Mouse (Mus musculus) stomach, postnatal 0 days (tissue): Measurements from ENCODE around the gene Galc. TPM values are rescaled to one million over a fixed set of nuclear protein-coding genes. Genes with fewer than 3 reads are reported as not detected.

ENCODE experiments used
- ATAC-seq: fragments of 200-750 bp; cut with Nextera tagmentation; 2 replicates; pipeline ENCODE4 v1.8.0; 2017; ENCODE audit not compliant: low FRiP score, low TSS enrichment
- DNase-seq: peaks from one replicate; pipeline ENCODE4 v3.0.0-alpha.2; 2016; ENCODE audit warnings: low spot score
- H3K27ac ChIP-seq: fragments of 300-500 bp; sonication (generic); replicated peaks from 2 replicates; pipeline ENCODE4 v1.5.1; 2014; ENCODE audit warnings: mild to moderate bottlenecking, control low read depth
- H3K27me3 ChIP-seq: fragments of 300-500 bp; sonication (generic); 2 replicates; pipeline ENCODE4 v1.6.1; 2014; ENCODE audit warnings: low read length; ENCODE audit not compliant: control insufficient read depth, insufficient read depth
- H3K36me3 ChIP-seq: fragments of 300-500 bp; sonication (generic); 2 replicates; pipeline ENCODE4 v1.6.1; 2014; ENCODE audit warnings: low read length, mixed read lengths; ENCODE audit not compliant: control insufficient read depth, insufficient read depth
- H3K4me1 ChIP-seq: fragments of 300-500 bp; sonication (generic); replicated peaks from 2 replicates; pipeline ENCODE4 v1.6.1; 2014; ENCODE audit warnings: antibody characterized with exemption; ENCODE audit not compliant: control insufficient read depth, insufficient read depth
- H3K4me2 ChIP-seq: fragments of 300-500 bp; sonication (generic); replicated peaks from 2 replicates; pipeline ENCODE4 v1.6.1; 2014; ENCODE audit warnings: low read depth, mild to moderate bottlenecking, control low read depth, moderate library complexity
- H3K4me3 ChIP-seq: fragments of 300-500 bp; sonication (generic); 2 replicates; pipeline ENCODE4 v1.5.1; 2014; ENCODE audit warnings: low read depth, low read length, control low read depth
- H3K9ac ChIP-seq: fragments of 300-500 bp; sonication (generic); 2 replicates; pipeline ENCODE4 v1.6.1; 2014; ENCODE audit warnings: mild to moderate bottlenecking, low read length, control low read depth, mixed read lengths
- H3K9me3 ChIP-seq: fragments of 300-500 bp; sonication (generic); 2 replicates; pipeline ENCODE4 v1.6.1; 2016; ENCODE audit warnings: low read length; ENCODE audit not compliant: control insufficient read depth
- CTCF ChIP-seq: IDR thresholded peaks from 2 replicates; pipeline ENCODE4 v1.5.1; 2016; ENCODE audit warnings: antibody characterized with exemption, low read depth, mild to moderate bottlenecking, moderate library complexity
- EP300 ChIP-seq: optimal IDR thresholded peaks from 2 replicates; pipeline ENCODE3; 2016; ENCODE audit warnings: antibody characterized with exemption
- WGBS: fragments of 180-500 bp; shearing (Covaris S2); extraction: QIAGEN DNeasy Blood & Tissue Kit; methylation state at CpG from one replicate; pipeline ENCODE4 v1.1.7; 2014; 5-methylcytosine and 5-hydroxymethylcytosine counted together
- polyA plus RNA-seq: library from polyadenylated mRNA; unstranded; fragments of >200 nt; fragmentation: Nextera tagmentation; extraction: Ambion mirVana; gene quantifications from 2 replicates; pipeline ENCODE4 v1.2.1, GENCODE M21; 2015

The Galc gene
- polyA plus RNA-seq, 1 experiment from 2014 or later: 4.1 TPM

DNA sequence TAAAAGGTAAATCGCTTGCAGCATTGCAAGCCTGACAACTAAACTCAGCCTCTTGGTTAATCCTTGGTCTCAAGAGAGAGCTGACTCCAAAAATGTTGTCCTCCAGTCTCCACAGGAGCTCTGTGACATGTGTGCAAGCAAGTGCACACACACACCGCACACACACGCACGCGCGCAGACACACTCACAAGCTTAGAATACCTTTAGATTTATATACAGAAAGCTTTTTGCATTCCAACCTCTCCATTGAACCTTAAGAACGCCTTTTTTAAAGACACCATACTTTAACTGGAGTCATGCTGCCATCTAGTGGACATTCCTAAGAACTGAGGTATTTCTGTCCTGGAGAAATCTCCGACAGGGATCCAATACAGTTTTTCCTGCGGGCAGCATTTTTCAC lies 77.5 kb downstream of the Galc start:
- WGBS: 8% methylated on average over 9 of the region's 9 CpGs
- TF ChIP-seq CTCF (peak; percentile 87), EP300 (no peak)
- no peak for ATAC-seq

DNA sequence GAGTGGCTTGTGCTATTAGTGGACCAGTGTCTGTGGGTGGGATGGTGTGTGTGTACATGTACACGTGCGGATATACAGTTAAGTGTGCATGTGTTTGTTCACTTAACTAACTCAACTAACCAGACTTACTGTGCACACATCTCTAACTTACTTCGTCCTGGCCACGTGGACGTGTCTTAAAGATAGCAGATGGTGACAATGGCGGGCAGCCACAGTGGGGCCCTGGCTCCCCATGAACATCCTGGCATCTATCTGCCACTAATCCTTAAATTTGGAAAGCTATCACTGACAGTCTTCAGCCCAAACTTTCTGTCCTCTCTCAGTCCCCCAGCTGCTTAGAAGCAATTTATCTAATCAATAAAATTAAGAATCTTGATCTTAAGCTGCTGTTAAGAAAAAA lies 78.5 kb downstream of the Galc start:
- DNase-seq (no peak), ATAC-seq (no peak)
- H3K4me2 ChIP-seq: no peak overlapping the region
- H3K9ac ChIP-seq: no peak overlapping the region
- no peaks in the 10 kb centered on the region for H3K9me3 ChIP-seq
- no peak for TF ChIP-seq CTCF
- no peak for TF ChIP-seq EP300
- no peaks in the 10 kb centered on the region for H3K27me3 ChIP-seq
- H3K27ac ChIP-seq: no peak overlapping the region
- H3K36me3 ChIP-seq: no peaks in the 10 kb centered on the region
- H3K4me1 ChIP-seq: no peaks in the 10 kb centered on the region
- no peak overlapping the region for H3K4me3 ChIP-seq
- WGBS: 80% methylated on average over 6 of the region's 6 CpGs

More for the DNA sequence above, 77.5 kb downstream of the Galc start:
- H3K9ac ChIP-seq: no peak overlapping the region
- no peaks in the 10 kb centered on the region for H3K27me3 ChIP-seq
- H3K4me3 ChIP-seq: no peak overlapping the region
- DNase-seq: peak; percentile 16
- H3K9me3 ChIP-seq: no peaks in the 10 kb centered on the region
- H3K4me2 ChIP-seq: 0 out of 2 replicates have a peak overlapping the region, but pooled peaks have one; percentile 29
- no peaks in the 10 kb centered on the region for H3K36me3 ChIP-seq
- H3K4me1 ChIP-seq: no peaks in the 10 kb centered on the region
- no peak overlapping the region for H3K27ac ChIP-seq

DNA sequence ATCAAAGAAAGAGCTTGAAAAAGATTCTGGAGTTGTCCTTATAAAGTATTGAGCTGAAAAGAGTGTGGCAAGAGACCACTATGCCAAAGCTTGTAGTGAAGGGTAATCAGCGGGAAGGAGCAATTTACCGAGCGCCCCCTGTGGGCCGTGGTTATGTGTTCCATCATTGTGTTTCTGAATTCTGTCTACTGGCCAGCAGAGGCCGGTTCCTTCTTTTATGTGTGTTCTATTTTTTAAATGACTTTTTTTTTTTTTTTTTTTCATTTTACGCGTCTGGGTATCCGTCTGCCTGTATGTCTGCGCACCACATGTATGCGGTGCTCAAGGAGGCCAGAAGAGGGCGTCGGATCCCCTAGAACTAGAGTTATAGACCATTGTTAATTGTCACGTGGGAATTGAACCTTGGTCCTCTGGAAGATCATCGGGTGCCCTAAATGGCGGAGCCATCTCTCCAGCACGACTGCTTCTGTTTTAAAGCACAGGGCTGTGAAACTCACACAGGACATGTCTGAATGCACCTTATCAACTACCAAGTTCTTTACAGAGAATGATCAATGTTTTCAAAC lies 78.9 kb downstream of the Galc start:
- Histone ChIP-seq H3K4me3 (no peak overlapping the region), H3K9me3 (no peaks in the 10 kb centered on the region), H3K36me3 (no peaks in the 10 kb centered on the region), H3K4me1 (no peaks in the 10 kb centered on the region), H3K9ac (no peak overlapping the region), H3K27ac (no peak overlapping the region), H3K27me3 (no peaks in the 10 kb centered on the region), H3K4me2 (no peak overlapping the region)
- ATAC-seq (no peak), DNase-seq (no peak)
- 92% methylated on average over 16 of the region's 16 CpGs for WGBS
- TF ChIP-seq EP300 (no peak), CTCF (no peak)

DNA sequence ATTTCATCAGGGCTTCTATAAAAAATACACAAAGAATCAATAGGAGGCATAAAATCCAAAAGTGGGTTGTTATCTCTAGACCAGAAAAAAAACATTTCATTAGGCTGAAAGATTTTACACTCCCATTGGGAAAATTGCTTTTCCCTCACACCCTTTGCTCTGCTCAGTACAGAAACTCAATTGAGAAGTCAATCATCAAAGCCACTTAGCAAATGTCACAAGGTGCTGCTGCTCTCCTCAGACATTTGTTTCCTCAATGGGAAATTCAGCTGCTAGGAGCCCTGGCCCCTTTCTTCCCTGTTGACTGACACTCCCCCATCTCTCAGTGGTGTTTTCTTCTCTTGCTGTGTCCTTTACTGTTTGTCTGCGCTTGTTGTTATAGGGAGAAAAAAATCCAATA lies 79.8 kb downstream of the Galc start:
- ATAC-seq (no peak), DNase-seq (no peak)
- H3K9me3 ChIP-seq: no peaks in the 10 kb centered on the region
- TF ChIP-seq EP300 (no peak), CTCF (no peak)
- H3K4me3 ChIP-seq: no peak overlapping the region
- no peaks in the 10 kb centered on the region for H3K36me3 ChIP-seq
- H3K27ac ChIP-seq: no peak overlapping the region
- 79% methylated on average over 1 of the region's 1 CpGs for WGBS
- no peak overlapping the region for H3K9ac ChIP-seq
- no peaks in the 10 kb centered on the region for H3K4me1 ChIP-seq
- H3K4me2 ChIP-seq: no peak overlapping the region
- H3K27me3 ChIP-seq: no peaks in the 10 kb centered on the region

DNA sequence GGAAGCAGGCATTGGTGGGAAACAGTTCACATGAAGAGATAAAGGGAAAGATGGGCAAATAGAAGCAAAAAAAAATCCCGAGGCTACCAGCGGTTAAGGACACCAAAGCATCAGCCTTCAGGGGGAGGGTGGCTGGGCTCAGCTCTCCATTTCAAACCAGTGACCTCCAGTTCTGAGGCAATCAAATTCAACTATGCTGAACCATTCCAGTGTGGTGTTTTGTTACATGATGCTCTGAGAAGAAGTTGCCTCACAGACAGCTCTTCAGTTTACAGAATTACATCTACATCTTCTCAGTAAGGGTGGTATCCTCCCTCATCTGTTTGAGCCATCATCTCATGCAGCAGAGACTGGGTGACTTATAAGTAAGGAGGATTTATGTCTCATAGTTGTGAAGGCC lies 82.6 kb downstream of the Galc start:
- no peaks in the 10 kb centered on the region for H3K9me3 ChIP-seq
- 95% methylated on average over 2 of the region's 2 CpGs for WGBS
- ATAC-seq (no peak), DNase-seq (no peak)
- no peaks in the 10 kb centered on the region for H3K4me1 ChIP-seq
- H3K36me3 ChIP-seq: no peaks in the 10 kb centered on the region
- no peak overlapping the region for H3K9ac ChIP-seq
- TF ChIP-seq CTCF (no peak), EP300 (no peak)
- H3K27me3 ChIP-seq: no peaks in the 10 kb centered on the region
- no peak overlapping the region for H3K27ac ChIP-seq
- H3K4me2 ChIP-seq: no peak overlapping the region
- no peak overlapping the region for H3K4me3 ChIP-seq

DNA sequence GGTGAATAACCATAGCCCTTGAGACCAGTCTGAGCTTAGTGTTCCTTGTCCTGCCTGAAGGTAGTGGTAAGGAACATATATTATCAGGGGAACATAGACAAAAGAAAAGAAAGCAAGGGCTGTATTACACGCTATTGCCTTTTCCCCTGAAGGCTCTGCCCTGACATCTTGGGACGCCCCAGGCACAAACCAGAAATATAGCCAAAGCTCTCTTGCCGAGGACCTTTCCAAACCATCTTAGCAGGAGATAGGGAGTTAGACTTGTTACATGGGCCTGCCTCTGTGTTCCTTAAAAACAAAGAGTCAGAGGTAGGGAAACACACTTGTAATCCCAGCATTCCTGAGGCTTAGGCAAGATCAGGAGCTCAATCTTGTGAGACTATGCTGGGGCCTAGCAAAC lies 97.4 kb downstream of the Galc start:
- no peak for TF ChIP-seq CTCF
- TF ChIP-seq EP300: no peak
- H3K4me1 ChIP-seq: no peaks in the 10 kb centered on the region
- no peaks in the 10 kb centered on the region for H3K36me3 ChIP-seq
- DNase-seq (no peak), ATAC-seq (no peak)
- 91% methylated on average over 3 of the region's 3 CpGs for WGBS
- no peak overlapping the region for H3K27ac ChIP-seq
- no peak overlapping the region for H3K4me2 ChIP-seq
- no peak overlapping the region for H3K4me3 ChIP-seq
- H3K27me3 ChIP-seq: no peaks in the 10 kb centered on the region
- H3K9me3 ChIP-seq: no peaks in the 10 kb centered on the region
- H3K9ac ChIP-seq: no peak overlapping the region
